Mouse (Mus musculus): ENCODE data around the gene Slc11a2.

- TF ChIP-seq ZC3H11A (IDR thresholded peaks at IDR 0.05; ENCODE audit: borderline replicate concordance, low read depth, low read length): no peak
- TF ChIP-seq MAFK (IDR thresholded peaks at IDR 0.05; ENCODE audit: insufficient read depth, low read depth, low read length): no peak
- TF ChIP-seq HCFC1 (IDR thresholded peaks at IDR 0.05; ENCODE audit: borderline replicate concordance, insufficient read depth, low read length): no peak
- TF ChIP-seq CHD2 (IDR thresholded peaks at IDR 0.05; ENCODE audit: low read depth, low read length): no peak
- no peak for TF ChIP-seq ZNF384 (IDR thresholded peaks at IDR 0.05; ENCODE audit: low read depth, low read length)
These were observed at the start of gene Slc11a2 for GRCm38 (mm10) chr15:100424396-100425122.
